Mouse (Mus musculus) c-Kit-negative CD71-positive TER-119-positive erythroid progenitor cells, embryonic 14.5 days (primary cell): Measurements from ENCODE around the gene Cacnb3.

Experiments used
- DNase-seq: peaks from one replicate; pipeline ENCODE4 v3.0.0-alpha.2; 2013; ENCODE audit warnings: low read depth, low spot score

Gene Cacnb3

GRCm38 (mm10) chr15:98675634-98676250 is 45.1 kb downstream of the Cacnb3 start:
- no peak for DNase-seq

- no peak for DNase-seq
Observed at GRCm38 (mm10) chr15:98676471-98676870, 45.8 kb downstream of the Cacnb3 start.

- DNase-seq = no peak
Observed at GRCm38 (mm10) chr15:98676940-98677728, 46.5 kb downstream of the Cacnb3 start, which contains the start of gene Rnd1. Rnd1 (minus strand) TSS chr15:98677461.

GRCm38 (mm10) chr15:98677977-98678376 is 47.3 kb downstream of the Cacnb3 start:
- DNase-seq = no peak

- no peak for DNase-seq
Observed at GRCm38 (mm10) chr15:98680660-98681059, 50.0 kb downstream of the Cacnb3 start.

GRCm38 (mm10) chr15:98681633-98682032 is 51.0 kb downstream of the Cacnb3 start:
- DNase-seq = no peak

GRCm38 (mm10) chr15:98683177-98683576 is 52.5 kb downstream of the Cacnb3 start:
- DNase-seq = no peak

- no peak for DNase-seq
Observed at GRCm38 (mm10) chr15:98683746-98684145, 53.1 kb downstream of the Cacnb3 start.

- no peak for DNase-seq
Observed at GRCm38 (mm10) chr15:98685926-98686325, 55.3 kb downstream of the Cacnb3 start.

- DNase-seq = no peak
Observed at GRCm38 (mm10) chr15:98689682-98690081, 59.0 kb downstream of the Cacnb3 start.

GRCm38 (mm10) chr15:98691486-98692147 is 61.0 kb downstream of the Cacnb3 start:
- DNase-seq = no peak

- DNase-seq = no peak
Observed at GRCm38 (mm10) chr15:98692171-98692715, 61.6 kb downstream of the Cacnb3 start.
